Mouse (Mus musculus) G1E (cell line): ENCODE data around the gene Tas2r143. TPM values are rescaled to one million over a fixed set of nuclear protein-coding genes. Genes with fewer than 3 reads are reported as not detected.

ENCODE experiments used
- ATAC-seq: 2 replicates; pipeline ENCODE4 v1.8.0; 2016; ENCODE audit warnings: mild to moderate bottlenecking; ENCODE audit not compliant: insufficient number of reproducible peaks, poor library complexity, low FRiP score, severe bottlenecking; ENCODE audit errors: extremely low read depth
- DNase-seq: peaks from one replicate; pipeline ENCODE4 v3.0.0; 2012; ENCODE audit warnings: low spot score
- H3K27me3 ChIP-seq: 2 replicates; pipeline ENCODE4 v1.6.1; 2012; ENCODE audit warnings: mild to moderate bottlenecking, low read length, inconsistent platforms; ENCODE audit not compliant: insufficient read depth
- H3K36me3 ChIP-seq: replicated peaks from 2 replicates; pipeline ENCODE3; 2012; ENCODE audit warnings: mild to moderate bottlenecking, inconsistent platforms
- H3K4me1 ChIP-seq: 2 replicates; pipeline ENCODE4 v1.6.1; 2012; ENCODE audit warnings: low read depth, low read length, inconsistent platforms, mixed read lengths; ENCODE audit not compliant: insufficient read depth
- H3K4me3 ChIP-seq: 2 replicates; pipeline ENCODE4 v1.5.1; 2012; ENCODE audit warnings: low read depth, mild to moderate bottlenecking, inconsistent platforms, low read length, moderate library complexity, mixed read lengths
- H3K9me3 ChIP-seq: replicated peaks from 2 replicates; pipeline ENCODE4 v1.6.1; 2012; ENCODE audit warnings: inconsistent platforms
- CTCF ChIP-seq: IDR thresholded peaks from 2 replicates; pipeline ENCODE4 v1.5.1; 2012; ENCODE audit warnings: low read depth, low read length, inconsistent platforms, mixed read lengths
- GATA1 ChIP-seq: IDR thresholded peaks from 2 replicates; pipeline ENCODE4 v1.6.1; 2012; ENCODE audit warnings: borderline replicate concordance, low read length, inconsistent platforms, mixed read lengths
- GATA2 ChIP-seq: IDR thresholded peaks from 2 replicates; pipeline ENCODE4 v1.6.1; 2012; ENCODE audit warnings: low read depth, low read length, inconsistent platforms, borderline replicate concordance
- POLR2AphosphoS5 ChIP-seq: IDR thresholded peaks from 2 replicates; pipeline ENCODE4 v1.6.1; 2012; ENCODE audit warnings: low read depth, low read length, inconsistent platforms; ENCODE audit not compliant: insufficient replicate concordance
- TAL1 ChIP-seq: conservative IDR thresholded peaks from 2 replicates; pipeline ENCODE4 v1.6.1; 2012; ENCODE audit warnings: low read depth, low read length, inconsistent platforms, mixed read lengths
- polyA plus RNA-seq: library from polyadenylated mRNA; stranded (reverse); fragments of >175 nt; gene quantifications from 2 replicates; pipeline ENCODE4 v1.2.3, GENCODE M21; 2012
- total RNA-seq, 2 experiments: library from RNA; stranded (forward) in 1 of 2; stranded (reverse) in 1 of 2; fragments of 200-1000 nt in 1 of 2; fragments of >200 nt in 1 of 2; fragmentation: Nextera tagmentation in 1 of 2; gene quantifications; 2 replicates each; pipeline ENCODE4 v1.2.3; 2014 to 2017

Gene Tas2r143
- total RNA-seq (2014; fragmentation: Nextera tagmentation) (not detected in 2 replicates), total RNA-seq (2017) (0.22 and 0.23 TPM in 2 replicates), polyA plus RNA-seq (not detected in 2 replicates)

GRCm38 (mm10) chr6:42399938-42400337 lies at the start of gene Tas2r143:
Gene Tas2r143 (plus strand): TSS chr6:42400238.
- no peak for ATAC-seq

GRCm38 (mm10) chr6:42350968-42351775 lies 48.9 kb upstream of the Tas2r143 start:
- DNase-seq (no peak), ATAC-seq (no peak)
- TF ChIP-seq POLR2AphosphoS5 = no peak
- H3K27me3 ChIP-seq = peaks cover 5% of the 10 kb centered on the region; the same call in 1 of the 2 replicates
- H3K4me3 ChIP-seq = peak overlapping the region; percentile 81
- H3K4me1 ChIP-seq = peaks cover 57% of the 10 kb centered on the region
- peaks cover 14% of the 10 kb centered on the region for H3K36me3 ChIP-seq
- no peaks in the 10 kb centered on the region for H3K9me3 ChIP-seq

More at GRCm38 (mm10) chr6:42399938-42400337, at the start of gene Tas2r143:
- H3K4me1 ChIP-seq = no peaks in the 10 kb centered on the region
- TF ChIP-seq GATA1 (no peak), TAL1 (no peak), GATA2 (no peak), CTCF (no peak), POLR2AphosphoS5 (no peak)
- H3K36me3 ChIP-seq = no peaks in the 10 kb centered on the region
- H3K9me3 ChIP-seq = no peaks in the 10 kb centered on the region
- H3K4me3 ChIP-seq = no peak within 1 kb of the TSS
- H3K27me3 ChIP-seq = 0 out of 2 replicates have a peak, but pooled peaks cover 3% of the 10 kb centered on the region
- DNase-seq = no peak

GRCm38 (mm10) chr6:42351776-42352485 lies 48.1 kb upstream of the Tas2r143 start:
- Histone ChIP-seq H3K4me1 (peaks cover 57% of the 10 kb centered on the region), H3K4me3 (peak overlapping the region; percentile 11; the same call in 1 of the 2 replicates), H3K27me3 (peaks cover 5% of the 10 kb centered on the region; the same call in 1 of the 2 replicates), H3K36me3 (peaks cover 21% of the 10 kb centered on the region), H3K9me3 (no peaks in the 10 kb centered on the region)
- TF ChIP-seq TAL1 = no peak
- TF ChIP-seq GATA2 = no peak
- no peak for TF ChIP-seq CTCF
- no peak for TF ChIP-seq POLR2AphosphoS5
- TF ChIP-seq GATA1 = no peak
- no peak for ATAC-seq
- DNase-seq = peak; percentile 36

GRCm38 (mm10) chr6:42352486-42352846 lies 47.6 kb upstream of the Tas2r143 start:
- no peaks in the 10 kb centered on the region for H3K9me3 ChIP-seq
- H3K4me3 ChIP-seq = no peak overlapping the region; the same call in 1 of the 2 replicates
- TF ChIP-seq POLR2AphosphoS5 (no peak), GATA1 (no peak), CTCF (no peak), TAL1 (no peak), GATA2 (no peak)
- H3K4me1 ChIP-seq = peaks cover 57% of the 10 kb centered on the region
- H3K36me3 ChIP-seq = peaks cover 27% of the 10 kb centered on the region
- DNase-seq (no peak), ATAC-seq (no peak)
- H3K27me3 ChIP-seq = peaks cover 5% of the 10 kb centered on the region; the same call in 1 of the 2 replicates

GRCm38 (mm10) chr6:42353180-42353579 lies 46.9 kb upstream of the Tas2r143 start:
- Histone ChIP-seq H3K36me3 (peaks cover 34% of the 10 kb centered on the region), H3K4me3 (no peak overlapping the region), H3K9me3 (no peaks in the 10 kb centered on the region), H3K27me3 (peaks cover 5% of the 10 kb centered on the region; the same call in 1 of the 2 replicates), H3K4me1 (peaks cover 57% of the 10 kb centered on the region)
- peak; percentile 25 for DNase-seq
- peak; percentile 24 for ATAC-seq
- no peak for TF ChIP-seq POLR2AphosphoS5
- no peak for TF ChIP-seq GATA1
- TF ChIP-seq TAL1 = no peak
- TF ChIP-seq GATA2 = no peak
- TF ChIP-seq CTCF = no peak
